8 mouse cellular contexts compared by ENCODE assay signal in the genomic region with DNA sequence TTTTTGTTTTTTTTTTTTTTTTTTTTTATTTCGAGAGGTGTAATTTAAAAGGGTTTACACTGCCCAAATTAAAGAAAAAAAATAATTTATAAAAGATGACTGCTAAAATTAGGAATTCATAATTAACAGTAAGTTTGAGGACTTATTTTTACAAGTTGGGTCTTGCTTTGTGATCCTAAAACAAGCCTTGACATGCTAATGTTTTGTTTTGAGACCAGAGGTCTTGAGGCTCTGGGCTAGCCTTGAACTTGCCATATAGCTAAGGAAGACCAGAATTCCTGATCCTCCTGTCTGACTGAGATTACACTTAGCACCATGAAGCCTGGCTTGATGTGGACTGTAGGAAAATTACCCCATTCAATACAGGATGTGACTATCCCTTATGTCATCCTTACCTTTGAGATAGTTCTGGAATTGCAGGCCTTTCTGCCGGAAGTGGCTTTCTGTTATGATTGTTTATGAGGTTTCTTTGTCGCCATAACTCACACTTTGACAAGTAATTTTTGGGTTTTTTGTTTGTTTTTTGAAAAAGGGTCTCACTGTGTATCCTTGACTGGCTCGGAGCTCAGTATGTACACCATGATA. TPM values are rescaled to one million over a fixed set of nuclear protein-coding genes. Genes with fewer than 3 reads are reported as not detected.
DNase-seq lines count a peak whose midpoint lies in the region; ATAC-seq and TF ChIP-seq lines count a peak whose summit lies in the region.

No protein-coding gene starts in this region.

- H3K4me3 ChIP-seq in lung, adult 2 months (replicated peaks; ENCODE audit: extremely low read depth, low read depth, low read length): peak overlapping the region; percentile 46
- H3K4me3 ChIP-seq in bone marrow macrophage, adult 2 months (ENCODE audit: insufficient read depth, low read length): peak overlapping the region; percentile 38
- H3K4me3 ChIP-seq in hindbrain, embryonic 15.5 days: peak overlapping the region; percentile 49
- H3K4me3 ChIP-seq in neural tube, embryonic 14.5 days (ENCODE audit: low read depth, low read length): peak overlapping the region; percentile 50

- DNase-seq in lung, adult 2 months: no peak
- no peak for DNase-seq in lung, adult 18-20 months
- no peak for DNase-seq in layer of hippocampus, adult 9-11 months
- DNase-seq in spleen, adult 18-20 months: no peak
- no peak for DNase-seq in cerebellum, adult 11-12 months

- ATAC-seq in hindbrain, embryonic 15.5 days (ENCODE audit: low FRiP score, low read depth): no peak
- no peak for ATAC-seq in neural tube, embryonic 14.5 days (ENCODE audit: low read depth)

- no peaks in the 10 kb centered on the region for H3K27me3 ChIP-seq in hindbrain, embryonic 15.5 days
- H3K27me3 ChIP-seq in neural tube, embryonic 14.5 days (ENCODE audit: control insufficient read depth, insufficient read depth, low read length): no peaks in the 10 kb centered on the region; the same call in 1 of the 2 replicates

- no peak for TF ChIP-seq POLR2A in lung, adult 2 months (IDR thresholded peaks at IDR 0.05; ENCODE audit: borderline replicate concordance, extremely low read depth, low read depth, low read length)
- TF ChIP-seq POLR2A in bone marrow macrophage, adult 2 months (IDR thresholded peaks at IDR 0.05; ENCODE audit: borderline replicate concordance, low read depth, low read length): no peak

- TF ChIP-seq CTCF in lung, adult 2 months (IDR thresholded peaks at IDR 0.05; ENCODE audit: insufficient read depth, low read length): no peak
- no peak for TF ChIP-seq CTCF in bone marrow macrophage, adult 2 months (IDR thresholded peaks at IDR 0.05; ENCODE audit: low read depth, low read length)

- 30% methylated on average over 4 of the region's 4 CpGs for WGBS in lung, adult 2 months
- 67% methylated on average over 4 of the region's 4 CpGs for WGBS in hindbrain, embryonic 15.5 days
- WGBS in neural tube, embryonic 14.5 days: 77% methylated on average over 4 of the region's 4 CpGs

- H3K4me2 ChIP-seq in hindbrain, embryonic 15.5 days: peak overlapping the region; percentile 80
- peak overlapping the region; percentile 97 for H3K4me2 ChIP-seq in neural tube, embryonic 14.5 days (ENCODE audit: low read depth, low read length)

- H3K9me3 ChIP-seq in hindbrain, embryonic 15.5 days: no peaks in the 10 kb centered on the region
- no peaks in the 10 kb centered on the region for H3K9me3 ChIP-seq in neural tube, embryonic 14.5 days (ENCODE audit: control insufficient read depth, low read length)

- H3K9ac ChIP-seq in hindbrain, embryonic 15.5 days: peak overlapping the region; percentile 19; the same call in 1 of the 2 replicates
- peak overlapping the region; percentile 37; the same call in 1 of the 2 replicates for H3K9ac ChIP-seq in neural tube, embryonic 14.5 days (replicated peaks; ENCODE audit: low read depth, low read length)

- 0 out of 2 replicates have a peak, but pooled peaks cover 12% of the 10 kb centered on the region for H3K36me3 ChIP-seq in hindbrain, embryonic 15.5 days
- H3K36me3 ChIP-seq in neural tube, embryonic 14.5 days (ENCODE audit: control insufficient read depth, insufficient read depth, low read length): no peaks in the 10 kb centered on the region

- 0 out of 2 replicates have a peak overlapping the region, but pooled peaks have one; percentile 19 for H3K27ac ChIP-seq in bone marrow macrophage, adult 2 months (ENCODE audit: insufficient read depth, low read depth, low read length)
- 0 out of 2 replicates have a peak overlapping the region, but pooled peaks have one; percentile 26 for H3K27ac ChIP-seq in hindbrain, embryonic 15.5 days (replicated peaks)
- H3K27ac ChIP-seq in neural tube, embryonic 14.5 days (ENCODE audit: low read depth, low read length): no peak overlapping the region

- peaks cover 25% of the 10 kb centered on the region for H3K4me1 ChIP-seq in lung, adult 2 months (ENCODE audit: control insufficient read depth, insufficient read depth, low read length)
- peaks cover 29% of the 10 kb centered on the region for H3K4me1 ChIP-seq in bone marrow macrophage, adult 2 months (ENCODE audit: control insufficient read depth, insufficient read depth, low read length)
- peaks cover 55% of the 10 kb centered on the region for H3K4me1 ChIP-seq in hindbrain, embryonic 15.5 days (replicated peaks)
- H3K4me1 ChIP-seq in neural tube, embryonic 14.5 days (ENCODE audit: control insufficient read depth, insufficient read depth, low read length): peaks cover 32% of the 10 kb centered on the region

RNA-seq across cellular contexts. Expression of a gene that starts 4.6 kb away (rescaled TPM):
- 25.0 and 42.9 TPM in 2 replicates for polyA plus RNA-seq in lung, adult 2 months (2012; rRNA removed)
- polyA plus RNA-seq in bone marrow macrophage, adult 2 months (2012; ENCODE audit: insufficient read depth, insufficient read length, missing spikeins): 171 and 175 TPM in 2 replicates
- polyA plus RNA-seq in hindbrain, embryonic 15.5 days (2015; fragmentation: Nextera tagmentation; extraction: Ambion mirVana): 40.7 and 43.2 TPM in 2 replicates
- polyA plus RNA-seq in neural tube, embryonic 14.5 days (2014; fragmentation: Nextera tagmentation; extraction: Ambion mirVana): 51.1 and 53.3 TPM in 2 replicates
